Mouse (Mus musculus): ENCODE measurements around the gene Catip. TPM values are rescaled to one million over a fixed set of nuclear protein-coding genes. Genes with fewer than 3 reads are reported as not detected.

Gene Catip
- polyA plus RNA-seq, 1 experiment from 2014 or later: 1.1 TPM

DNA sequence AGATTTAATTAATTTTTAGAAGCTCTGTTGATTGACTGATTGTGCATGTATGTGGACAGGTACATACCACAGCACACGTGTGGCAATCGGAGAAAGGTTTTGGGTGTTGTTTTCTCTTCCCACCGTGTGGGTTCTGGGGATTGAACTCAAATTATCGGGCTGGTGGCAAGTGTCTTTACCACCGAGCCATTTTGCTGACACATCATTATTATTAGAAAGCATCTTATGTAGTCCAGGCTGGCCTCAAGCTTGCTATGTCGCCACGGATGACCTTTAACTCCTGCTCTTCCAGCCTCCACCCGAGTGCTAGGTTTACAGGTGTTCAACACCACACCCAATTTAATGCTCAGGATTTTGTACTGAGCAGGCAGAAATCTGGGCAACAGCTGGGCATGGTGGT is 50.8 kb downstream of the Catip start:
- Histone ChIP-seq H3K36me3 (ENCODE audit: control insufficient read depth, insufficient read depth) (no peaks in the 10 kb centered on the region), H3K27ac (ENCODE audit: low read length) (no peak overlapping the region), H3K27me3 (ENCODE audit: control insufficient read depth, insufficient read depth, low read length) (no peaks in the 10 kb centered on the region), H3K4me1 (ENCODE audit: control insufficient read depth, insufficient read depth, low read length) (no peaks in the 10 kb centered on the region), H3K9me3 (replicated peaks; ENCODE audit: control insufficient read depth, low read length) (no peaks in the 10 kb centered on the region), H3K4me2 (ENCODE audit: low read depth, low read length) (no peak overlapping the region), H3K9ac (ENCODE audit: low read length) (no peak overlapping the region), H3K4me3 (ENCODE audit: low read length) (no peak overlapping the region)
- ATAC-seq (replicated peaks; ENCODE audit: extremely low read depth, insufficient read depth, low FRiP score): no peak
- 76% methylated on average over 8 of the region's 8 CpGs for WGBS

DNA sequence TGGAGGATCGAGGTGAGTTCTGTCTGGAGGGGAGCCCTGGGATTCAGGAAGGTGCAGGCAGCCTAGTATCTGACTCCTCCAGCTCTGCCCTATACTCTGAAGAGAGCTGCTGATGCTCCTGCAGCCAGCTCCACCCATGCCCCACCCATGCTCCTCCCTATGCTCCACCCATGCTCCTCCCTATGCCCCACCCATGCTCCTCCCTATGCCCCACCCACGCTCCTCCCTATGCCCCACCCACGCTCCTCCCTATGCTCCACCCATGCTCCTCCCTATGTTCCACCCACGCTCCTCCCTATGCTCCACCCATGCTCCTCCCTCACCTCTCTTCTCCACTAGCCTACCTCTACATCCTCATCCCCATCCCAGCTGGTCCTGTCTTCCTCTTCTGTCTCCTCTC is 53.2 kb downstream of the Catip start:
- H3K27me3 ChIP-seq (ENCODE audit: control insufficient read depth, insufficient read depth, low read length): no peaks in the 10 kb centered on the region
- WGBS: 47% methylated on average over 4 of the region's 4 CpGs
- no peaks in the 10 kb centered on the region for H3K9me3 ChIP-seq (replicated peaks; ENCODE audit: control insufficient read depth, low read length)
- H3K9ac ChIP-seq (ENCODE audit: low read length): no peak overlapping the region
- H3K27ac ChIP-seq (ENCODE audit: low read length): no peak overlapping the region
- no peaks in the 10 kb centered on the region for H3K36me3 ChIP-seq (ENCODE audit: control insufficient read depth, insufficient read depth)
- no peak for ATAC-seq (replicated peaks; ENCODE audit: extremely low read depth, insufficient read depth, low FRiP score)
- no peak overlapping the region for H3K4me3 ChIP-seq (ENCODE audit: low read length)
- H3K4me2 ChIP-seq (ENCODE audit: low read depth, low read length): no peak overlapping the region
- peaks cover 2% of the 10 kb centered on the region; the same call in 1 of the 2 replicates for H3K4me1 ChIP-seq (ENCODE audit: control insufficient read depth, insufficient read depth, low read length)

MicroRNA genes within 50 kb of the gene (microRNA counts, 519-probe panel; counts per million panel counts)
- microRNA mmu-miR-26b: 3,112 counts per million, percentile 82 among the panel's probes with 10 or more counts

Small RNA genes within 50 kb of the gene (microRNA-seq; reads per million reads assigned to microRNA genes)
- gene Mir26b: 39,730 reads per million, percentile 98 among the genes with 10 or more reads in this experiment

Other genes with a start within 250 kb of the Catip start
- gene Tns1, start 237.7 kb upstream of the Catip start, polyA plus RNA-seq (2015; fragmentation: Nextera tagmentation; extraction: Ambion mirVana): 120 and 144 TPM in 2 replicates
- 0.45 and 0.91 TPM in 2 replicates for gene Rufy4, start 236.6 kb upstream of the Catip start, polyA plus RNA-seq (2015; fragmentation: Nextera tagmentation; extraction: Ambion mirVana)
- 0.19 and 0.41 TPM in 2 replicates for gene Cxcr2, start 208.1 kb upstream of the Catip start, polyA plus RNA-seq (2015; fragmentation: Nextera tagmentation; extraction: Ambion mirVana)
- gene Cxcr1, start 167.5 kb upstream of the Catip start, polyA plus RNA-seq (2015; fragmentation: Nextera tagmentation; extraction: Ambion mirVana): not detected in 2 replicates
- 415 and 472 TPM in 2 replicates for gene Arpc2, start 126.0 kb upstream of the Catip start, polyA plus RNA-seq (2015; fragmentation: Nextera tagmentation; extraction: Ambion mirVana)
- 0.22 and 0.30 TPM in 2 replicates for gene Gpbar1, start 83.6 kb upstream of the Catip start, polyA plus RNA-seq (2015; fragmentation: Nextera tagmentation; extraction: Ambion mirVana)
- 214 and 223 TPM in 2 replicates for gene Aamp, start 77.4 kb upstream of the Catip start, polyA plus RNA-seq (2015; fragmentation: Nextera tagmentation; extraction: Ambion mirVana)
- 314 and 324 TPM in 2 replicates for gene Pnkd, start 77.2 kb upstream of the Catip start, polyA plus RNA-seq (2015; fragmentation: Nextera tagmentation; extraction: Ambion mirVana)
- gene Tmbim1, start 56.5 kb upstream of the Catip start, polyA plus RNA-seq (2015; fragmentation: Nextera tagmentation; extraction: Ambion mirVana): 51.2 and 51.4 TPM in 2 replicates
- 3.4 and 4.3 TPM in 2 replicates for gene Slc11a1, start 13.1 kb downstream of the Catip start, polyA plus RNA-seq (2015; fragmentation: Nextera tagmentation; extraction: Ambion mirVana)
- 64.6 and 66.7 TPM in 2 replicates for gene Ctdsp1, start 29.4 kb downstream of the Catip start, polyA plus RNA-seq (2015; fragmentation: Nextera tagmentation; extraction: Ambion mirVana)
- gene Vil1, start 47.3 kb downstream of the Catip start, polyA plus RNA-seq (2015; fragmentation: Nextera tagmentation; extraction: Ambion mirVana): 0.37 and 1.7 TPM in 2 replicates
- gene Cnot9, start 143.9 kb downstream of the Catip start, polyA plus RNA-seq (2015; fragmentation: Nextera tagmentation; extraction: Ambion mirVana): 28.3 and 32.1 TPM in 2 replicates
- 0.20 and 0.68 TPM in 2 replicates for gene Plcd4, start 180.8 kb downstream of the Catip start, polyA plus RNA-seq (2015; fragmentation: Nextera tagmentation; extraction: Ambion mirVana)
- 19.2 and 20.3 TPM in 2 replicates for gene Usp37, start 182.2 kb downstream of the Catip start, polyA plus RNA-seq (2015; fragmentation: Nextera tagmentation; extraction: Ambion mirVana)
- gene Zfp142, start 226.1 kb downstream of the Catip start, polyA plus RNA-seq (2015; fragmentation: Nextera tagmentation; extraction: Ambion mirVana): 5.0 TPM in 2 replicates
- gene Bcs1l, start 226.2 kb downstream of the Catip start, polyA plus RNA-seq (2015; fragmentation: Nextera tagmentation; extraction: Ambion mirVana): 22.6 and 25.2 TPM in 2 replicates
- 23.5 and 26.1 TPM in 2 replicates for gene Rnf25, start 239.3 kb downstream of the Catip start, polyA plus RNA-seq (2015; fragmentation: Nextera tagmentation; extraction: Ambion mirVana)
- 3.1 and 3.9 TPM in 2 replicates for gene Stk36, start 239.3 kb downstream of the Catip start, polyA plus RNA-seq (2015; fragmentation: Nextera tagmentation; extraction: Ambion mirVana)